Mouse (Mus musculus): ENCODE results near the gene Gm47969. TPM values are rescaled to one million over a fixed set of nuclear protein-coding genes. Genes with fewer than 3 reads are reported as not detected.

Gm47969 gene
- polyA plus RNA-seq, 1 experiment, result not detected

GRCm38 (mm10) chr1:83059278-83059677, 14.5 kb downstream of the Gm47969 start, which contains the start of gene A030005K14Rik:
TSS of gene A030005K14Rik (minus strand) at chr1:83059378.
- TF ChIP-seq GATA1 (IDR thresholded peaks at IDR 0.05; ENCODE audit: low read length), result no peak

- TF ChIP-seq GATA1 (IDR thresholded peaks at IDR 0.05; ENCODE audit: low read length), result no peak
These were observed 15.9 kb downstream of the Gm47969 start, which contains the start of gene Krtap28-13 for GRCm38 (mm10) chr1:83060643-83061042. TSS of gene Krtap28-13 (plus strand) at chr1:83060930.

GRCm38 (mm10) chr1:83064851-83065250, 20.1 kb downstream of the Gm47969 start:
- no peak for TF ChIP-seq GATA1 (IDR thresholded peaks at IDR 0.05; ENCODE audit: low read length)

- TF ChIP-seq GATA1 (IDR thresholded peaks at IDR 0.05; ENCODE audit: low read length), result no peak
These were observed 21.8 kb downstream of the Gm47969 start for GRCm38 (mm10) chr1:83066577-83066976.

- no peak for TF ChIP-seq GATA1 (IDR thresholded peaks at IDR 0.05; ENCODE audit: low read length)
These were observed 22.5 kb downstream of the Gm47969 start for GRCm38 (mm10) chr1:83067205-83067604.

- TF ChIP-seq GATA1 (IDR thresholded peaks at IDR 0.05; ENCODE audit: low read length), result no peak
These were observed 30.9 kb downstream of the Gm47969 start for GRCm38 (mm10) chr1:83075526-83076189.

GRCm38 (mm10) chr1:83076190-83076917, 31.6 kb downstream of the Gm47969 start:
- TF ChIP-seq GATA1 (IDR thresholded peaks at IDR 0.05; ENCODE audit: low read length), result no peak

GRCm38 (mm10) chr1:83077016-83077415, 32.3 kb downstream of the Gm47969 start:
- no peak for TF ChIP-seq GATA1 (IDR thresholded peaks at IDR 0.05; ENCODE audit: low read length)

GRCm38 (mm10) chr1:83084790-83085189, 40.1 kb downstream of the Gm47969 start:
- TF ChIP-seq GATA1 (IDR thresholded peaks at IDR 0.05; ENCODE audit: low read length), result no peak

GRCm38 (mm10) chr1:83091268-83091667, 46.5 kb downstream of the Gm47969 start:
- TF ChIP-seq GATA1 (IDR thresholded peaks at IDR 0.05; ENCODE audit: low read length), result no peak

Other genes starting within 250 kb of the Gm47969 start
- gene Agfg1, start 205.4 kb upstream of the Gm47969 start, polyA plus RNA-seq (2012), result 21.9 and 24.4 TPM in 2 replicates
- gene A030005L19Rik, start 131.6 kb upstream of the Gm47969 start, polyA plus RNA-seq (2012), result 0.13 and 0.15 TPM in 2 replicates
- gene A030014E15Rik, start 120.0 kb upstream of the Gm47969 start, polyA plus RNA-seq (2012), result not detected in 2 replicates
- not detected in 2 replicates for gene Gm6217, start 113.5 kb upstream of the Gm47969 start, polyA plus RNA-seq (2012)
- not detected in 2 replicates for gene A030003K21Rik, start 101.5 kb upstream of the Gm47969 start, polyA plus RNA-seq (2012)
- gene Gm7544, start 88.9 kb upstream of the Gm47969 start, polyA plus RNA-seq (2012), result not detected in 2 replicates
- gene Gm47955, start 84.6 kb upstream of the Gm47969 start, polyA plus RNA-seq (2012), result not detected in 2 replicates
- gene Gm47959, start 44.4 kb upstream of the Gm47969 start, polyA plus RNA-seq (2012), result not detected in 2 replicates
- not detected in 2 replicates for gene Slc19a3, start 6.5 kb upstream of the Gm47969 start, polyA plus RNA-seq (2012)
- not detected in 2 replicates for gene Krtap28-10, start 2.5 kb upstream of the Gm47969 start, polyA plus RNA-seq (2012)
- not detected in 2 replicates for gene A030005K14Rik, start 14.4 kb downstream of the Gm47969 start, polyA plus RNA-seq (2012)
- not detected in 2 replicates for gene Krtap28-13, start 16.0 kb downstream of the Gm47969 start, polyA plus RNA-seq (2012)
- gene Ccl20, start 71.8 kb downstream of the Gm47969 start, polyA plus RNA-seq (2012), result not detected in 2 replicates
- gene Daw1, start 114.8 kb downstream of the Gm47969 start, polyA plus RNA-seq (2012), result not detected in 2 replicates